8 mouse cellular contexts compared by ENCODE assay signal in genomic region chr7:44986192-44986878, GRCm38 (mm10). TPM values are rescaled to one million over a fixed set of nuclear protein-coding genes. Genes with fewer than 3 reads are reported as not detected.
DNase-seq lines count a peak whose midpoint lies in the region; ATAC-seq lines count a peak whose summit lies in the region.

Prmt1 (minus strand) TSS chr7:44986568.

- H3K4me2 ChIP-seq in forebrain, embryonic 14.5 days (ENCODE audit: low read length): peak within 1 kb of the TSS; percentile 70
- peak within 1 kb of the TSS; percentile 71 for H3K4me2 ChIP-seq in neural tube, embryonic 15.5 days

- H3K27ac ChIP-seq in forebrain, embryonic 14.5 days (ENCODE audit: low read depth, low read length): peak within 1 kb of the TSS; percentile 94
- peak within 1 kb of the TSS; percentile 97 for H3K27ac ChIP-seq in neural tube, embryonic 15.5 days (replicated peaks)

- H3K9ac ChIP-seq in forebrain, embryonic 14.5 days (ENCODE audit: low read length): peak within 1 kb of the TSS; percentile 91
- peak within 1 kb of the TSS; percentile 97 for H3K9ac ChIP-seq in neural tube, embryonic 15.5 days (replicated peaks)

- intact Hi-C loops in heart, postnatal 14 days (cut with DNase I): no loop called here

- peaks cover 26% of the 10 kb centered on the region for H3K4me1 ChIP-seq in forebrain, embryonic 14.5 days (ENCODE audit: control insufficient read depth, insufficient read depth, low read length)
- peaks cover 41% of the 10 kb centered on the region for H3K4me1 ChIP-seq in neural tube, embryonic 15.5 days

- peak; percentile 96 for ATAC-seq in forebrain, embryonic 14.5 days
- ATAC-seq in neural tube, embryonic 15.5 days (ENCODE audit: low FRiP score): peak; percentile 95

- peak; percentile 100 for DNase-seq in ES-CJ7 (ENCODE audit: low read depth, low spot score)
- peak; percentile 98 for DNase-seq in cerebellum, adult 11 months
- peak; percentile 100 for DNase-seq in forebrain, embryonic 14.5 days (ENCODE audit: low spot score)
- DNase-seq in heart, postnatal 14 days: peak; percentile 95 to 97
- DNase-seq in layer of hippocampus, adult 11-12 months (ENCODE audit: low spot score): peak; percentile 98
- peak; percentile 100 for DNase-seq in lung, adult 18-20 months
- DNase-seq in testis, postnatal 14 days (ENCODE audit: low spot score): peak; percentile 99

- peaks cover 37% of the 10 kb centered on the region for H3K36me3 ChIP-seq in forebrain, embryonic 14.5 days (ENCODE audit: control insufficient read depth, insufficient read depth, low read length)
- peaks cover 16% of the 10 kb centered on the region for H3K36me3 ChIP-seq in neural tube, embryonic 15.5 days

- under 1% methylated on average over 42 of the region's 42 CpGs for WGBS in forebrain, embryonic 14.5 days
- WGBS in neural tube, embryonic 15.5 days: under 1% methylated on average over 42 of the region's 42 CpGs

- peak within 1 kb of the TSS; percentile 82 for H3K4me3 ChIP-seq in forebrain, embryonic 14.5 days (ENCODE audit: low read depth, low read length)
- H3K4me3 ChIP-seq in neural tube, embryonic 15.5 days (replicated peaks): peak within 1 kb of the TSS; percentile 99

- no peaks in the 10 kb centered on the region for H3K9me3 ChIP-seq in forebrain, embryonic 14.5 days (replicated peaks; ENCODE audit: control insufficient read depth, low read length)
- H3K9me3 ChIP-seq in neural tube, embryonic 15.5 days (replicated peaks): no peaks in the 10 kb centered on the region

- H3K27me3 ChIP-seq in forebrain, embryonic 14.5 days (replicated peaks; ENCODE audit: control insufficient read depth, insufficient read depth, low read length): no peaks in the 10 kb centered on the region
- H3K27me3 ChIP-seq in neural tube, embryonic 15.5 days (replicated peaks): no peaks in the 10 kb centered on the region

RNA-seq across cellular contexts. Expression of gene Prmt1, which starts in this region (rescaled TPM):
- polyA plus RNA-seq in forebrain, embryonic 14.5 days (2014; fragmentation: Nextera tagmentation; extraction: Ambion mirVana): 241 and 274 TPM in 2 replicates
- total RNA-seq in heart, postnatal 14 days (2021): 100 to 1,000 TPM; 119 to 128 TPM
- 605 and 615 TPM in 2 replicates for polyA plus RNA-seq in neural tube, embryonic 15.5 days (2015; fragmentation: Nextera tagmentation; extraction: Ambion mirVana)

Comparison
In these comparisons a context has a peak if more than half of its experiments do, and no peak if none do; other contexts are left out.
1. Peak in every context shown above with its lines: DNase-seq, ATAC-seq, H3K4me3 ChIP-seq and H3K27ac ChIP-seq.